Mouse (Mus musculus): ENCODE results near the gene 1700028P14Rik. TPM values are rescaled to one million over a fixed set of nuclear protein-coding genes. Genes with fewer than 3 reads are reported as not detected.

Gene 1700028P14Rik
- total and polyA plus RNA-seq, 3 experiments: not detected

- H3K27ac ChIP-seq (ENCODE audit: control insufficient read depth, low read depth, low read length): no peak overlapping the region
- H3K27me3 ChIP-seq (ENCODE audit: control insufficient read depth in 1 of 2, insufficient read depth in 2 of 2, low read length in 2 of 2): no peaks in the 10 kb centered on the region
- H3K9ac ChIP-seq (ENCODE audit: control insufficient read depth, low read depth, low read length, poor library complexity, severe bottlenecking): no peak overlapping the region
- no peaks in the 10 kb centered on the region for H3K9me3 ChIP-seq (replicated peaks; ENCODE audit: insufficient read depth, low read length)
- TF ChIP-seq EP300 (IDR thresholded peaks at IDR 0.05; ENCODE audit: low read depth in 1 of 2, low read length in 2 of 2) (no peak), E2F4 (IDR thresholded peaks at IDR 0.05; ENCODE audit: borderline replicate concordance, low read depth, low read length) (no peak), TCF12 (IDR thresholded peaks at IDR 0.05; ENCODE audit: low read depth, low read length) (no peak), MXI1 (IDR thresholded peaks at IDR 0.05; ENCODE audit: low read depth, low read length) (no peak), NELFE (IDR thresholded peaks at IDR 0.05; ENCODE audit: low read depth, low read length) (no peak), MAFK (IDR thresholded peaks at IDR 0.05; ENCODE audit: borderline replicate concordance, low read depth, low read length) (no peak), ZMIZ1 (IDR thresholded peaks at IDR 0.05; ENCODE audit: low read depth, low read length) (no peak), MAX (IDR thresholded peaks at IDR 0.05; ENCODE audit: low read length) (no peak), ETS1 (IDR thresholded peaks at IDR 0.05; ENCODE audit: low read depth, low read length) (no peak), POLR2A (IDR thresholded peaks at IDR 0.05; ENCODE audit: control insufficient read depth in 1 of 2, insufficient read depth in 1 of 2, low read depth in 1 of 2, low read length in 2 of 2, poor library complexity in 1 of 2) (no peak), MAZ (IDR thresholded peaks at IDR 0.05; ENCODE audit: low read depth, low read length) (no peak), MYC (IDR thresholded peaks at IDR 0.05; ENCODE audit: low read depth, low read length) (no peak), MYB (IDR thresholded peaks at IDR 0.05; ENCODE audit: low read depth, low read length) (no peak), ZC3H11A (IDR thresholded peaks at IDR 0.05; ENCODE audit: low read depth, low read length) (no peak), POLR2AphosphoS2 (IDR thresholded peaks at IDR 0.05; ENCODE audit: low read length) (no peak), MEF2A (IDR thresholded peaks at IDR 0.05; ENCODE audit: extremely low read depth, insufficient replicate concordance, low read depth, low read length, poor library complexity, severe bottlenecking) (no peak)
- no peaks in the 10 kb centered on the region for H3K79me2 ChIP-seq (ENCODE audit: control insufficient read depth, insufficient read depth, low read length, poor library complexity)
- no peaks in the 10 kb centered on the region for H3K4me1 ChIP-seq (ENCODE audit: control insufficient read depth in 1 of 2, insufficient read depth in 2 of 2, low read length in 2 of 2)
- no peak for DNase-seq (ENCODE audit: low read depth, low spot score)
- no peaks in the 10 kb centered on the region for H3K36me3 ChIP-seq (ENCODE audit: control insufficient read depth in 1 of 2, insufficient read depth in 2 of 2, low read length in 2 of 2)
- no peak overlapping the region for H3K4me3 ChIP-seq (ENCODE audit: control insufficient read depth in 1 of 2, insufficient read depth in 1 of 2, low read depth in 2 of 2, low read length in 2 of 2)
Observed at GRCm38 (mm10) chr19:23543244-23544004, 109.2 kb downstream of the 1700028P14Rik start.

GRCm38 (mm10) chr19:23542759-23543158, 109.9 kb downstream of the 1700028P14Rik start:
- no peak for DNase-seq (ENCODE audit: low read depth, low spot score)
- Histone ChIP-seq H3K4me3 (ENCODE audit: control insufficient read depth in 1 of 2, insufficient read depth in 1 of 2, low read depth in 2 of 2, low read length in 2 of 2) (no peak overlapping the region), H3K9me3 (replicated peaks; ENCODE audit: insufficient read depth, low read length) (no peaks in the 10 kb centered on the region), H3K9ac (ENCODE audit: control insufficient read depth, low read depth, low read length, poor library complexity, severe bottlenecking) (no peak overlapping the region), H3K4me1 (ENCODE audit: control insufficient read depth in 1 of 2, insufficient read depth in 2 of 2, low read length in 2 of 2) (no peaks in the 10 kb centered on the region), H3K36me3 (ENCODE audit: control insufficient read depth in 1 of 2, insufficient read depth in 2 of 2, low read length in 2 of 2) (no peaks in the 10 kb centered on the region), H3K79me2 (ENCODE audit: control insufficient read depth, insufficient read depth, low read length, poor library complexity) (no peaks in the 10 kb centered on the region), H3K27me3 (ENCODE audit: control insufficient read depth in 1 of 2, insufficient read depth in 2 of 2, low read length in 2 of 2) (no peaks in the 10 kb centered on the region), H3K27ac (ENCODE audit: control insufficient read depth, low read depth, low read length) (no peak overlapping the region)
- TF ChIP-seq KAT2A (conservative IDR thresholded peaks at IDR 0.05; ENCODE audit: low read depth, low read length) (no peak), JUND (IDR thresholded peaks at IDR 0.05; ENCODE audit: low read depth, low read length) (no peak), EP300 (IDR thresholded peaks at IDR 0.05; ENCODE audit: low read depth in 1 of 2, low read length in 2 of 2) (no peak), SIN3A (IDR thresholded peaks at IDR 0.05; ENCODE audit: low read length) (no peak), TAL1 (IDR thresholded peaks at IDR 0.05; ENCODE audit: low read length) (no peak), GABPA (IDR thresholded peaks at IDR 0.05; ENCODE audit: low read depth, low read length) (no peak), ELF1 (IDR thresholded peaks at IDR 0.05; ENCODE audit: low read depth, low read length) (no peak), MAZ (IDR thresholded peaks at IDR 0.05; ENCODE audit: low read depth, low read length) (no peak), NRF1 (IDR thresholded peaks at IDR 0.05; ENCODE audit: insufficient read depth, low read depth, low read length, poor library complexity, severe bottlenecking) (no peak), CTCF (IDR thresholded peaks at IDR 0.05 in 2 of 3, conservative IDR thresholded peaks at IDR 0.05 in 1 of 3; ENCODE audit: control insufficient read depth in 1 of 3, insufficient read depth in 1 of 3, low read depth in 2 of 3, low read length in 3 of 3, poor library complexity in 1 of 3, severe bottlenecking in 1 of 3) (no peak), UBTF (IDR thresholded peaks at IDR 0.05; ENCODE audit: borderline replicate concordance, insufficient read depth, low read depth, low read length) (no peak), CHD1 (IDR thresholded peaks at IDR 0.05; ENCODE audit: low read depth, low read length) (no peak), RCOR1 (IDR thresholded peaks at IDR 0.05; ENCODE audit: low read depth, low read length) (no peak), MAFK (IDR thresholded peaks at IDR 0.05; ENCODE audit: borderline replicate concordance, low read depth, low read length) (no peak), E2F4 (IDR thresholded peaks at IDR 0.05; ENCODE audit: borderline replicate concordance, low read depth, low read length) (no peak)

Measured in MEL (cell line).